ENCODE assay signal across 9 mouse cellular contexts in genomic region chr11:75926431-75927312, GRCm38 (mm10). TPM values are rescaled to one million over a fixed set of nuclear protein-coding genes. Genes with fewer than 3 reads are reported as not detected.
A peak's percentile ranks its signal among the peaks of the same experiment; 100 is the strongest.
DNase-seq lines count a peak whose midpoint lies in the region; ATAC-seq and TF ChIP-seq lines count a peak whose summit lies in the region.
"Had no signal": no experiment of that assay in that cellular context is flagged by ENCODE, and none has a peak within 500 bp of the region (broad histone marks: within the 10 kb centered on the region; RNA-seq: fewer than 3 reads in every experiment).

No protein-coding gene starts in this region.

- 0 out of 2 replicates have a peak overlapping the region, but pooled peaks have one; percentile 7 for H3K9ac ChIP-seq in kidney, embryonic 14.5 days (ENCODE audit: low read depth, low read length)
- 0 out of 2 replicates have a peak overlapping the region, but pooled peaks have one; percentile 5 for H3K9ac ChIP-seq in intestine, embryonic 15.5 days
- H3K9ac ChIP-seq in lung, embryonic 15.5 days, result no peak overlapping the region
- H3K9ac ChIP-seq in stomach, embryonic 14.5 days (replicated peaks; ENCODE audit: low read depth, low read length), result no peak overlapping the region
- H3K9ac ChIP-seq: hindbrain, embryonic 15.5 days had no signal

- DNase-seq in kidney, adult 11 months, result no peak
- DNase-seq in brain, adult 2 months (ENCODE audit: low read depth, low spot score), result peak; percentile 35
- DNase-seq in gastrocnemius, adult 8-10 months (ENCODE audit: low spot score in 2 of 2), result no peak
- no peak for DNase-seq in gastrocnemius, adult 2 months

- H3K36me3 ChIP-seq in kidney, embryonic 14.5 days (ENCODE audit: control insufficient read depth, insufficient read depth, low read length), result no peaks in the 10 kb centered on the region
- H3K36me3 ChIP-seq in intestine, embryonic 15.5 days, result no peaks in the 10 kb centered on the region
- no peaks in the 10 kb centered on the region for H3K36me3 ChIP-seq in lung, embryonic 15.5 days
- H3K36me3 ChIP-seq in stomach, embryonic 14.5 days (ENCODE audit: control insufficient read depth, insufficient read depth, low read length), result no peaks in the 10 kb centered on the region
- H3K36me3 ChIP-seq: hindbrain, embryonic 15.5 days had no signal

- no peaks in the 10 kb centered on the region for H3K27me3 ChIP-seq in kidney, embryonic 14.5 days (ENCODE audit: control insufficient read depth, insufficient read depth, low read length)
- H3K27me3 ChIP-seq in intestine, embryonic 15.5 days (replicated peaks), result no peaks in the 10 kb centered on the region
- H3K27me3 ChIP-seq in lung, embryonic 15.5 days, result no peaks in the 10 kb centered on the region
- H3K27me3 ChIP-seq in stomach, embryonic 14.5 days (ENCODE audit: control insufficient read depth, insufficient read depth, low read length), result no peaks in the 10 kb centered on the region
- H3K27me3 ChIP-seq: hindbrain, embryonic 15.5 days had no signal

- H3K4me2 ChIP-seq in kidney, embryonic 14.5 days (replicated peaks; ENCODE audit: low read depth, low read length), result no peak overlapping the region
- H3K4me2 ChIP-seq in intestine, embryonic 15.5 days (replicated peaks), result peak overlapping the region; percentile 44
- H3K4me2 ChIP-seq in lung, embryonic 15.5 days, result no peak overlapping the region
- no peak overlapping the region for H3K4me2 ChIP-seq in stomach, embryonic 14.5 days (replicated peaks; ENCODE audit: low read depth, low read length)
- H3K4me2 ChIP-seq: hindbrain, embryonic 15.5 days had no signal

- intact Hi-C loops in gastrocnemius, adult 2 months (cut with DNase I), result no loop called here

- peak overlapping the region; percentile 24; the same call in 1 of the 2 replicates for H3K27ac ChIP-seq in kidney, embryonic 14.5 days (ENCODE audit: low read depth, low read length)
- peak overlapping the region; percentile 87 for H3K27ac ChIP-seq in intestine, embryonic 15.5 days
- H3K27ac ChIP-seq in lung, embryonic 15.5 days, result peak overlapping the region; percentile 79
- H3K27ac ChIP-seq in stomach, embryonic 14.5 days (ENCODE audit: low read length), result peak overlapping the region; percentile 48; the same call in 1 of the 2 replicates
- no peak overlapping the region for H3K27ac ChIP-seq in gastrocnemius, adult 2 months
- H3K27ac ChIP-seq: hindbrain, embryonic 15.5 days had no signal

- H3K4me1 ChIP-seq in kidney, embryonic 14.5 days (ENCODE audit: control insufficient read depth, insufficient read depth, low read length), result peaks cover 21% of the 10 kb centered on the region
- peaks cover 43% of the 10 kb centered on the region for H3K4me1 ChIP-seq in intestine, embryonic 15.5 days (replicated peaks)
- peaks cover 28% of the 10 kb centered on the region for H3K4me1 ChIP-seq in lung, embryonic 15.5 days
- peaks cover 14% of the 10 kb centered on the region for H3K4me1 ChIP-seq in stomach, embryonic 14.5 days (ENCODE audit: control insufficient read depth, insufficient read depth, low read length)

- TF ChIP-seq CTCF in gastrocnemius, adult 2 months (IDR thresholded peaks at IDR 0.05), result no peak

- H3K9me3 ChIP-seq in kidney, embryonic 14.5 days (ENCODE audit: control insufficient read depth, low read length), result no peaks in the 10 kb centered on the region
- H3K9me3 ChIP-seq in intestine, embryonic 15.5 days, result no peaks in the 10 kb centered on the region
- no peaks in the 10 kb centered on the region for H3K9me3 ChIP-seq in lung, embryonic 15.5 days
- H3K9me3 ChIP-seq in stomach, embryonic 14.5 days (ENCODE audit: control insufficient read depth, low read depth, low read length), result no peaks in the 10 kb centered on the region
- H3K9me3 ChIP-seq: hindbrain, embryonic 15.5 days had no signal

- WGBS in kidney, embryonic 14.5 days, result 50% methylated on average over 13 of the region's 13 CpGs
- WGBS in intestine, embryonic 15.5 days, result 42% methylated on average over 13 of the region's 13 CpGs
- 44% methylated on average over 13 of the region's 13 CpGs for WGBS in lung, embryonic 15.5 days
- WGBS in stomach, embryonic 14.5 days, result 48% methylated on average over 13 of the region's 13 CpGs

- H3K4me3 ChIP-seq in kidney, embryonic 14.5 days (ENCODE audit: low read length), result no peak overlapping the region
- no peak overlapping the region for H3K4me3 ChIP-seq in intestine, embryonic 15.5 days (replicated peaks)
- H3K4me3 ChIP-seq in lung, embryonic 15.5 days, result no peak overlapping the region
- H3K4me3 ChIP-seq in stomach, embryonic 14.5 days (ENCODE audit: low read depth, low read length), result no peak overlapping the region
- no peak overlapping the region for H3K4me3 ChIP-seq in gastrocnemius, adult 2 months
- H3K4me3 ChIP-seq: hindbrain, embryonic 15.5 days had no signal

- ATAC-seq in kidney, embryonic 14.5 days (ENCODE audit: low FRiP score, low TSS enrichment), result peak; percentile 33; the same call in 1 of the 2 replicates
- peak; percentile 84 for ATAC-seq in intestine, embryonic 15.5 days
- peak; percentile 73 for ATAC-seq in lung, embryonic 15.5 days (ENCODE audit: borderline replicate concordance, extremely low read depth, low FRiP score, low TSS enrichment)
- 0 out of 2 replicates have a peak, but pooled peaks have one; percentile 19 for ATAC-seq in stomach, embryonic 14.5 days (ENCODE audit: insufficient number of reproducible peaks, insufficient read depth, low FRiP score, low read depth)

RNA-seq across cellular contexts. Expression of gene Rph3al, which starts 11.6 kb away (rescaled TPM):
- 8.8 and 13.1 TPM in 2 replicates for polyA plus RNA-seq in kidney, embryonic 14.5 days (2014; fragmentation: Nextera tagmentation; extraction: Ambion mirVana)
- polyA plus RNA-seq in intestine, embryonic 15.5 days (2015; fragmentation: Nextera tagmentation; extraction: Ambion mirVana), result 18.2 and 19.7 TPM in 2 replicates
- polyA plus RNA-seq in lung, embryonic 15.5 days (2015; fragmentation: Nextera tagmentation; extraction: Ambion mirVana), result 6.8 and 7.9 TPM in 2 replicates
- 8.6 and 10.6 TPM in 2 replicates for polyA plus RNA-seq in stomach, embryonic 14.5 days (2014; fragmentation: Nextera tagmentation; extraction: Ambion mirVana)
- 10 to 100 TPM; 14.1 to 17.5 (median 14.9) TPM for total RNA-seq in gastrocnemius, adult 8-10 months (2022)
- total RNA-seq in gastrocnemius, adult 2 months (2021), result 10 to 100 TPM; 12.7 to 15.0 TPM

Comparison
In these comparisons a context has a peak if more than half of its experiments do, and no peak if none do; other contexts are left out.
1. ATAC-seq: peak in every context shown above with its lines; median percentile 84 in intestine, embryonic 15.5 days; 73 in lung, embryonic 15.5 days; 33 in kidney, embryonic 14.5 days; 19 in stomach, embryonic 14.5 days.
2. H3K9ac ChIP-seq: peak in kidney, embryonic 14.5 days (single experiment) and intestine, embryonic 15.5 days (single experiment); none in lung, embryonic 15.5 days (single experiment) and stomach, embryonic 14.5 days (single experiment).